Mouse (Mus musculus) liver, embryonic 11.5 days (tissue): ENCODE measurements around the gene Scgb1b3. TPM values are rescaled to one million over a fixed set of nuclear protein-coding genes. Genes with fewer than 3 reads are reported as not detected.

Experiments
- ATAC-seq: fragments of 200-750 bp; cut with Nextera tagmentation; replicated peaks from 2 replicates; pipeline ENCODE4 v1.8.0; 2017; ENCODE audit warnings: moderate number of reproducible peaks, mild to moderate bottlenecking, moderate TSS enrichment, moderate library complexity; ENCODE audit not compliant: low FRiP score
- DNase-seq: peaks from one replicate; pipeline ENCODE4 v3.0.0-alpha.2; 2017; ENCODE audit warnings: low spot score
- H3K27ac ChIP-seq: fragments of 300-500 bp; sonication (generic); 2 replicates; pipeline ENCODE4 v1.5.1; 2014; ENCODE audit warnings: mild to moderate bottlenecking, low read depth, low read length, control low read depth
- H3K27me3 ChIP-seq: fragments of 300-500 bp; sonication (generic); replicated peaks from 2 replicates; pipeline ENCODE4 v1.6.1; 2014; ENCODE audit warnings: low read length, mixed read lengths; ENCODE audit not compliant: control insufficient read depth, insufficient read depth
- H3K36me3 ChIP-seq: fragments of 300-500 bp; sonication (generic); 2 replicates; pipeline ENCODE4 v1.6.1; 2014; ENCODE audit warnings: mild to moderate bottlenecking, low read length, moderate library complexity, mixed read lengths; ENCODE audit not compliant: control insufficient read depth, insufficient read depth
- H3K4me1 ChIP-seq: fragments of 300-500 bp; sonication (generic); replicated peaks from 2 replicates; pipeline ENCODE4 v1.6.1; 2014; ENCODE audit warnings: low read length, mixed read lengths; ENCODE audit not compliant: control insufficient read depth, insufficient read depth
- H3K4me2 ChIP-seq: fragments of 300-500 bp; sonication (generic); 2 replicates; pipeline ENCODE4 v1.6.1; 2014; ENCODE audit warnings: mild to moderate bottlenecking, control low read depth, moderate library complexity
- H3K4me3 ChIP-seq: fragments of 300-500 bp; sonication (generic); 2 replicates; pipeline ENCODE4 v1.5.1; 2014; ENCODE audit warnings: low read depth, low read length, control low read depth
- H3K9ac ChIP-seq: fragments of 300-500 bp; sonication (generic); 2 replicates; pipeline ENCODE4 v1.6.1; 2014; ENCODE audit warnings: low read depth, low read length, control low read depth
- H3K9me3 ChIP-seq: fragments of 300-500 bp; sonication (generic); 2 replicates; pipeline ENCODE4 v1.6.1; 2016; ENCODE audit warnings: low read length, inconsistent platforms, mixed read lengths; ENCODE audit not compliant: control insufficient read depth
- WGBS: fragments of 180-500 bp; shearing (Covaris S2); extraction: QIAGEN DNeasy Blood & Tissue Kit; methylation state at CpG from one replicate; pipeline ENCODE4 v1.1.7; 2014; 5-methylcytosine and 5-hydroxymethylcytosine counted together
- polyA plus RNA-seq: library from polyadenylated mRNA; unstranded; fragments of >200 nt; fragmentation: Nextera tagmentation; extraction: Ambion mirVana; gene quantifications from 2 replicates; pipeline ENCODE4 v1.2.1, GENCODE M21; 2014

Scgb1b3 gene
- not detected in 2 replicates for polyA plus RNA-seq

GRCm38 (mm10) chr7:31375292-31375691 is at the start of gene Scgb1b3:
TSS of gene Scgb1b3 (plus strand) at chr7:31375592.
- ATAC-seq, result no peak
- no peak for DNase-seq
- peaks cover 23% of the 10 kb centered on the region for H3K9me3 ChIP-seq
- WGBS, result 57% methylated on average over 3 of the region's 3 CpGs
- no peak within 1 kb of the TSS for H3K4me2 ChIP-seq
- H3K9ac ChIP-seq, result no peak within 1 kb of the TSS
- H3K27ac ChIP-seq, result no peak within 1 kb of the TSS
- H3K4me3 ChIP-seq, result no peak within 1 kb of the TSS
- no peaks in the 10 kb centered on the region for H3K4me1 ChIP-seq
- no peaks in the 10 kb centered on the region for H3K27me3 ChIP-seq
- no peaks in the 10 kb centered on the region for H3K36me3 ChIP-seq

- H3K9me3 ChIP-seq, result peaks cover 20% of the 10 kb centered on the region
- no peak within 1 kb of the TSS for H3K9ac ChIP-seq
- no peak for ATAC-seq
- no peak within 1 kb of the TSS for H3K4me3 ChIP-seq
- no peak within 1 kb of the TSS for H3K4me2 ChIP-seq
- H3K27me3 ChIP-seq, result no peaks in the 10 kb centered on the region
- WGBS, result 62% methylated on average over 4 of the region's 4 CpGs
- no peaks in the 10 kb centered on the region for H3K36me3 ChIP-seq
- no peak within 1 kb of the TSS for H3K27ac ChIP-seq
- H3K4me1 ChIP-seq, result no peaks in the 10 kb centered on the region
- no peak for DNase-seq
Measured at GRCm38 (mm10) chr7:31362022-31362560, 13.3 kb upstream of the Scgb1b3 start, which contains the start of gene Scgb2b3. TSS of gene Scgb2b3 (minus strand) at chr7:31362072.

Other genes starting within 250 kb of the Scgb1b3 start
- 0.57 and 1.0 TPM in 2 replicates for gene Scn1b, start 248.6 kb upstream of the Scgb1b3 start, polyA plus RNA-seq
- 40.9 and 47.6 TPM in 2 replicates for gene Gramd1a, start 219.7 kb upstream of the Scgb1b3 start, polyA plus RNA-seq
- gene Scgb2b2, start 85.1 kb upstream of the Scgb1b3 start, polyA plus RNA-seq, result not detected in 2 replicates
- gene Scgb1b2, start 83.8 kb upstream of the Scgb1b3 start, polyA plus RNA-seq, result not detected in 2 replicates
- gene Scgb2b3, start 13.5 kb upstream of the Scgb1b3 start, polyA plus RNA-seq, result not detected in 2 replicates